Comparison of ENCODE assay signal across 8 mouse cellular contexts in the genomic region with DNA sequence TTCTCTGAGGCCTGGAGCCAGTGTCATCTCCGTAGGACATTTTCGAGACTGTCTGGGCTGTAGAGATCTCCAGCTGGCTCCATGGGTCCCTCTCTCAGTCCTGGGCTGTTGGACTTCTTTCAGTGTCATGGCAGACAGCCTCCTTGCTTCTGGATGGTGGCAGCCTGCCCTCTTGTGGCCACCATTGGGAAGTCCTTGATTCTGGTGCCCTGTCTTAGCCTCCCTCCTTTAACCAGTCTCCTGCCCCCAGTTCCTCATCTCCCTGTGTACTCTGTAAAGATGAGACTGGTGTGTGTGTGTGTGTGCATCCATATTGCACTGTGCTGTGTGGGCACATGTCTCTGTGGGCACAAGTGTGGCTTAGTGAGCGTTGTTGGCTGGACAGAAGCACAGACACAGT. TPM values are rescaled to one million over a fixed set of nuclear protein-coding genes. Genes with fewer than 3 reads are reported as not detected.
DNase-seq lines count a peak whose midpoint lies in the region; ATAC-seq and TF ChIP-seq lines count a peak whose summit lies in the region.

No protein-coding gene starts in this region.

- no peaks in the 10 kb centered on the region for H3K27me3 ChIP-seq in heart, postnatal 0 days (ENCODE audit: control insufficient read depth, insufficient read depth, low read length)
- no peaks in the 10 kb centered on the region for H3K27me3 ChIP-seq in heart, embryonic 11.5 days (ENCODE audit: control insufficient read depth, insufficient read depth, low read length)
- no peaks in the 10 kb centered on the region for H3K27me3 ChIP-seq in hindbrain, embryonic 12.5 days

- H3K9ac ChIP-seq in heart, postnatal 0 days (replicated peaks; ENCODE audit: low read depth, low read length): no peak overlapping the region
- no peak overlapping the region for H3K9ac ChIP-seq in heart, embryonic 11.5 days (ENCODE audit: low read depth, low read length)
- no peak overlapping the region for H3K9ac ChIP-seq in hindbrain, embryonic 12.5 days

- no peaks in the 10 kb centered on the region for H3K9me3 ChIP-seq in heart, postnatal 0 days (replicated peaks; ENCODE audit: control insufficient read depth, low read length)
- H3K9me3 ChIP-seq in heart, embryonic 11.5 days (replicated peaks; ENCODE audit: control insufficient read depth, low read length): no peaks in the 10 kb centered on the region
- no peaks in the 10 kb centered on the region for H3K9me3 ChIP-seq in hindbrain, embryonic 12.5 days (replicated peaks)

- no peaks in the 10 kb centered on the region for H3K36me3 ChIP-seq in heart, postnatal 0 days (replicated peaks; ENCODE audit: control insufficient read depth, insufficient read depth, low read length)
- no peaks in the 10 kb centered on the region for H3K36me3 ChIP-seq in heart, embryonic 11.5 days (ENCODE audit: control insufficient read depth, insufficient read depth, low read length)
- H3K36me3 ChIP-seq in hindbrain, embryonic 12.5 days: peaks cover 78% of the 10 kb centered on the region

- ATAC-seq in heart, postnatal 0 days (ENCODE audit: insufficient read depth, low read depth): peak; percentile 16; the same call in 1 of the 2 replicates
- ATAC-seq in heart, embryonic 11.5 days (replicated peaks; ENCODE audit: insufficient number of reproducible peaks, low FRiP score, low TSS enrichment): no peak
- ATAC-seq in hindbrain, embryonic 12.5 days (ENCODE audit: low FRiP score): peak; percentile 26; the same call in 1 of the 2 replicates

- peak; percentile 70 for TF ChIP-seq CTCF in heart, postnatal 0 days (IDR thresholded peaks at IDR 0.05; ENCODE audit: low read depth)
- peak; percentile 79 for TF ChIP-seq CTCF in cortical plate, adult 2 months (IDR thresholded peaks at IDR 0.05; ENCODE audit: extremely low read depth, insufficient read depth, low read length)

- intact Hi-C loops in left cerebral cortex, postnatal 25 days (cut with DNase I): loop anchor here (2.0 to 5.0 kb wide), 2 partner anchors 44 to 126 kb away; no protein-coding TSS in a partner anchor

- no peak for TF ChIP-seq POLR2A in cortical plate, adult 2 months (IDR thresholded peaks at IDR 0.05; ENCODE audit: extremely low read depth, insufficient read depth, low read length)

- DNase-seq in heart, postnatal 0 days (ENCODE audit: low spot score): peak; percentile 9
- DNase-seq in ZHBTc4 (ENCODE audit: low read depth, low spot score): peak; percentile 70
- peak; percentile 57 to 78 for DNase-seq in left cerebral cortex, postnatal 25 days (ENCODE audit: low spot score in 2 of 2)
- DNase-seq in neural tube, embryonic 10.5 days (ENCODE audit: extremely low spot score, low spot score): peak; percentile 53
- DNase-seq in thymus, postnatal 36 days: peak; percentile 55 to 56

- TF ChIP-seq EP300 in heart, postnatal 0 days (IDR thresholded peaks at IDR 0.05; ENCODE audit: low read depth): no peak

- no peak overlapping the region for H3K27ac ChIP-seq in heart, postnatal 0 days (ENCODE audit: low read depth)
- no peak overlapping the region for H3K27ac ChIP-seq in heart, embryonic 11.5 days (ENCODE audit: low read depth, low read length)
- H3K27ac ChIP-seq in cortical plate, adult 2 months (ENCODE audit: insufficient read depth, low read length): no peak overlapping the region
- no peak overlapping the region for H3K27ac ChIP-seq in hindbrain, embryonic 12.5 days

- H3K4me1 ChIP-seq in heart, postnatal 0 days (ENCODE audit: control insufficient read depth, insufficient read depth): no peaks in the 10 kb centered on the region
- no peaks in the 10 kb centered on the region for H3K4me1 ChIP-seq in heart, embryonic 11.5 days (ENCODE audit: control insufficient read depth, insufficient read depth, low read length)
- H3K4me1 ChIP-seq in cortical plate, adult 2 months (ENCODE audit: control insufficient read depth, insufficient read depth, low read length): no peaks in the 10 kb centered on the region
- no peaks in the 10 kb centered on the region for H3K4me1 ChIP-seq in hindbrain, embryonic 12.5 days

- 64% methylated on average over 3 of the region's 3 CpGs for WGBS in heart, postnatal 0 days
- 68% methylated on average over 3 of the region's 3 CpGs for WGBS in heart, embryonic 11.5 days (ENCODE audit: insufficient replicate concordance)
- WGBS in hindbrain, embryonic 12.5 days: 69% methylated on average over 3 of the region's 3 CpGs

- no peak overlapping the region for H3K4me3 ChIP-seq in heart, postnatal 0 days (ENCODE audit: low read depth, low read length)
- H3K4me3 ChIP-seq in heart, embryonic 11.5 days (ENCODE audit: low read depth, low read length): no peak overlapping the region
- no peak overlapping the region for H3K4me3 ChIP-seq in cortical plate, adult 2 months (ENCODE audit: insufficient read depth, low read length)
- no peak overlapping the region for H3K4me3 ChIP-seq in hindbrain, embryonic 12.5 days

- no peak overlapping the region for H3K4me2 ChIP-seq in heart, postnatal 0 days (ENCODE audit: low read depth, low read length)
- H3K4me2 ChIP-seq in heart, embryonic 11.5 days: no peak overlapping the region
- H3K4me2 ChIP-seq in hindbrain, embryonic 12.5 days (replicated peaks): no peak overlapping the region

RNA-seq across cellular contexts. Expression of gene Crmp1, which starts 46.6 kb away (rescaled TPM):
- 5.2 and 5.5 TPM in 2 replicates for total RNA-seq in heart, postnatal 0 days (2014; rRNA removed; ENCODE audit: low replicate concordance)
- polyA plus RNA-seq in heart, postnatal 0 days (2015; fragmentation: Nextera tagmentation; extraction: Ambion mirVana): 1.9 and 2.0 TPM in 2 replicates
- polyA plus RNA-seq in heart, embryonic 11.5 days (2014; fragmentation: Nextera tagmentation; extraction: Ambion mirVana): 11.4 and 11.8 TPM in 2 replicates
- polyA plus RNA-seq in cortical plate, adult 2 months (2012; rRNA removed): 194 and 217 TPM in 2 replicates
- polyA plus RNA-seq in hindbrain, embryonic 12.5 days (2016; fragmentation: Nextera tagmentation; extraction: Ambion mirVana): 497 and 557 TPM in 2 replicates
- total RNA-seq in left cerebral cortex, postnatal 25 days (2021): 100 to 1,000 TPM; 210 to 213 TPM

RNA-seq across cellular contexts. Expression of gene Evc, which starts 48.3 kb away (rescaled TPM):
- total RNA-seq in heart, postnatal 0 days (2014; rRNA removed; ENCODE audit: low replicate concordance): 2.8 and 4.6 TPM in 2 replicates
- polyA plus RNA-seq in heart, postnatal 0 days (2015; fragmentation: Nextera tagmentation; extraction: Ambion mirVana): 1.8 and 2.0 TPM in 2 replicates
- polyA plus RNA-seq in heart, embryonic 11.5 days (2014; fragmentation: Nextera tagmentation; extraction: Ambion mirVana): 4.0 and 6.9 TPM in 2 replicates
- 15.5 and 22.1 TPM in 2 replicates for polyA plus RNA-seq in cortical plate, adult 2 months (2012; rRNA removed)
- polyA plus RNA-seq in hindbrain, embryonic 12.5 days (2016; fragmentation: Nextera tagmentation; extraction: Ambion mirVana): 17.2 and 18.3 TPM in 2 replicates
- total RNA-seq in left cerebral cortex, postnatal 25 days (2021): 1 to 10 TPM; 4.6 to 6.3 TPM

RNA-seq across cellular contexts. Expression of gene Evc2, which starts 49.9 kb away (rescaled TPM):
- total RNA-seq in heart, postnatal 0 days (2014; rRNA removed; ENCODE audit: low replicate concordance): 3.0 and 9.2 TPM in 2 replicates
- 3.0 and 3.6 TPM in 2 replicates for polyA plus RNA-seq in heart, postnatal 0 days (2015; fragmentation: Nextera tagmentation; extraction: Ambion mirVana)
- 10.3 and 10.6 TPM in 2 replicates for polyA plus RNA-seq in heart, embryonic 11.5 days (2014; fragmentation: Nextera tagmentation; extraction: Ambion mirVana)
- polyA plus RNA-seq in cortical plate, adult 2 months (2012; rRNA removed): 20.5 and 27.4 TPM in 2 replicates
- 12.3 and 13.3 TPM in 2 replicates for polyA plus RNA-seq in hindbrain, embryonic 12.5 days (2016; fragmentation: Nextera tagmentation; extraction: Ambion mirVana)
- total RNA-seq in left cerebral cortex, postnatal 25 days (2021): 10 to 100 TPM in 1 of 2 experiments, 1 to 10 TPM in 1; 9.9 to 14.1 TPM

Comparison
In these comparisons a context has a peak if more than half of its experiments do, and no peak if none do; other contexts are left out.
1. DNase-seq: peak in every context shown above with its lines; median percentile 70 in ZHBTc4; 68 in left cerebral cortex, postnatal 25 days; 56 in thymus, postnatal 36 days; 53 in neural tube, embryonic 10.5 days; 9 in heart, postnatal 0 days.
2. RNA of gene Crmp1, which starts 46.6 kb away (polyA plus RNA-seq): 497 to 557 TPM in hindbrain, embryonic 12.5 days and 194 to 217 TPM in cortical plate, adult 2 months; 11.4 to 11.8 TPM in heart, embryonic 11.5 days and 1.9 to 2.0 TPM in heart, postnatal 0 days; every median in the first group is over 10 times any median in the second.